Comparison of ENCODE assay signal across 9 mouse cellular contexts in genomic region chr11:115435596-115436337, GRCm38 (mm10). TPM values are rescaled to one million over a fixed set of nuclear protein-coding genes. Genes with fewer than 3 reads are reported as not detected.
A peak's percentile ranks its signal among the peaks of the same experiment; 100 is the strongest.
DNase-seq lines count a peak whose midpoint lies in the region; ATAC-seq lines count a peak whose summit lies in the region.
"Had no signal": no experiment of that assay in that cellular context is flagged by ENCODE, and none has a peak within 500 bp of the region (broad histone marks: within the 10 kb centered on the region; RNA-seq: fewer than 3 reads in every experiment).

No protein-coding gene starts in this region.

- peaks cover 6% of the 10 kb centered on the region; the same call in 1 of the 2 replicates for H3K9me3 ChIP-seq in kidney, embryonic 14.5 days (ENCODE audit: control insufficient read depth, low read length)
- H3K9me3 ChIP-seq in embryonic facial prominence, embryonic 12.5 days, result 0 out of 2 replicates have a peak, but pooled peaks cover 4% of the 10 kb centered on the region
- no peaks in the 10 kb centered on the region for H3K9me3 ChIP-seq in hindbrain, embryonic 14.5 days (ENCODE audit: control insufficient read depth, low read length)
- H3K9me3 ChIP-seq in midbrain, embryonic 13.5 days, result no peaks in the 10 kb centered on the region

- H3K27me3 ChIP-seq in kidney, embryonic 14.5 days (ENCODE audit: control insufficient read depth, insufficient read depth, low read length), result no peaks in the 10 kb centered on the region
- no peaks in the 10 kb centered on the region for H3K27me3 ChIP-seq in embryonic facial prominence, embryonic 12.5 days
- H3K27me3 ChIP-seq in hindbrain, embryonic 14.5 days (ENCODE audit: control insufficient read depth, insufficient read depth, low read length), result no peaks in the 10 kb centered on the region
- no peaks in the 10 kb centered on the region for H3K27me3 ChIP-seq in midbrain, embryonic 13.5 days

- 0 out of 2 replicates have a peak, but pooled peaks cover 6% of the 10 kb centered on the region for H3K4me1 ChIP-seq in kidney, embryonic 14.5 days (ENCODE audit: control insufficient read depth, insufficient read depth, low read length)
- H3K4me1 ChIP-seq in embryonic facial prominence, embryonic 12.5 days, result peaks cover 12% of the 10 kb centered on the region
- H3K4me1 ChIP-seq in hindbrain, embryonic 14.5 days (replicated peaks; ENCODE audit: control insufficient read depth, insufficient read depth, low read length), result peaks cover 13% of the 10 kb centered on the region
- peaks cover 16% of the 10 kb centered on the region for H3K4me1 ChIP-seq in midbrain, embryonic 13.5 days (replicated peaks)

- intact Hi-C loops in gastrocnemius, postnatal 36 days (cut with DNase I), result no loop called here

- H3K36me3 ChIP-seq in kidney, embryonic 14.5 days (ENCODE audit: control insufficient read depth, insufficient read depth, low read length), result peaks cover 16% of the 10 kb centered on the region
- H3K36me3 ChIP-seq in embryonic facial prominence, embryonic 12.5 days, result peaks cover 21% of the 10 kb centered on the region
- H3K36me3 ChIP-seq in hindbrain, embryonic 14.5 days (replicated peaks; ENCODE audit: control insufficient read depth, insufficient read depth), result peaks cover 26% of the 10 kb centered on the region
- H3K36me3 ChIP-seq in midbrain, embryonic 13.5 days, result peaks cover 26% of the 10 kb centered on the region

- ATAC-seq in kidney, embryonic 14.5 days (ENCODE audit: low FRiP score, low TSS enrichment), result 0 out of 2 replicates have a peak, but pooled peaks have one; percentile 58
- ATAC-seq in embryonic facial prominence, embryonic 12.5 days (ENCODE audit: insufficient number of reproducible peaks, insufficient read depth, low FRiP score, low TSS enrichment), result no peak
- ATAC-seq in hindbrain, embryonic 14.5 days (ENCODE audit: low FRiP score), result no peak
- ATAC-seq in midbrain, embryonic 13.5 days, result peak; percentile 71; the same call in 1 of the 2 replicates
- ATAC-seq in CD4-positive, CD25-positive, alpha-beta regulatory T cell, adult 4 months, result no peak

- 3% methylated on average over 31 of the region's 31 CpGs for WGBS in kidney, embryonic 14.5 days
- 3% methylated on average over 31 of the region's 31 CpGs for WGBS in embryonic facial prominence, embryonic 12.5 days
- 3% methylated on average over 31 of the region's 31 CpGs for WGBS in hindbrain, embryonic 14.5 days
- 3% methylated on average over 31 of the region's 31 CpGs for WGBS in midbrain, embryonic 13.5 days

- no peak overlapping the region for H3K27ac ChIP-seq in kidney, embryonic 14.5 days (ENCODE audit: low read depth, low read length)
- H3K27ac ChIP-seq in embryonic facial prominence, embryonic 12.5 days, result peak overlapping the region; percentile 4; the same call in 1 of the 2 replicates
- H3K27ac ChIP-seq in hindbrain, embryonic 14.5 days, result no peak overlapping the region
- H3K27ac ChIP-seq in midbrain, embryonic 13.5 days, result no peak overlapping the region

- H3K4me3 ChIP-seq in kidney, embryonic 14.5 days (ENCODE audit: low read length), result peak overlapping the region; percentile 19; the same call in 1 of the 2 replicates
- H3K4me3 ChIP-seq in embryonic facial prominence, embryonic 12.5 days, result peak overlapping the region; percentile 24
- H3K4me3 ChIP-seq in hindbrain, embryonic 14.5 days (replicated peaks; ENCODE audit: low read length), result peak overlapping the region; percentile 16
- peak overlapping the region; percentile 31 for H3K4me3 ChIP-seq in midbrain, embryonic 13.5 days (replicated peaks)

- no peak for DNase-seq in kidney, adult 8-10 months
- peak; percentile 32 for DNase-seq in Muller cell, postnatal 12 days (ENCODE audit: inconsistent ontology term)
- DNase-seq in hindbrain, embryonic 14.5 days (ENCODE audit: low spot score), result peak; percentile 51
- DNase-seq in gastrocnemius, postnatal 36 days, result no peak

- peak overlapping the region; percentile 41 for H3K4me2 ChIP-seq in kidney, embryonic 14.5 days (replicated peaks; ENCODE audit: low read depth, low read length)
- peak overlapping the region; percentile 56 for H3K4me2 ChIP-seq in embryonic facial prominence, embryonic 12.5 days (replicated peaks)
- H3K4me2 ChIP-seq in hindbrain, embryonic 14.5 days (replicated peaks), result peak overlapping the region; percentile 56
- H3K4me2 ChIP-seq in midbrain, embryonic 13.5 days (replicated peaks), result peak overlapping the region; percentile 61

- H3K9ac ChIP-seq in kidney, embryonic 14.5 days (ENCODE audit: low read depth, low read length), result 0 out of 2 replicates have a peak overlapping the region, but pooled peaks have one; percentile 44
- peak overlapping the region; percentile 35; the same call in 1 of the 2 replicates for H3K9ac ChIP-seq in embryonic facial prominence, embryonic 12.5 days
- H3K9ac ChIP-seq in hindbrain, embryonic 14.5 days, result peak overlapping the region; percentile 41; the same call in 1 of the 2 replicates
- H3K9ac ChIP-seq in midbrain, embryonic 13.5 days (replicated peaks), result peak overlapping the region; percentile 58

RNA-seq across cellular contexts. Expression of gene Trim80, which starts 4.6 kb away (rescaled TPM):
- polyA plus RNA-seq in kidney, embryonic 14.5 days (2014; fragmentation: Nextera tagmentation; extraction: Ambion mirVana), result 0.14 and 0.33 TPM in 2 replicates
- polyA plus RNA-seq in embryonic facial prominence, embryonic 12.5 days (2016; fragmentation: Nextera tagmentation; extraction: Ambion mirVana), result not detected in 2 replicates
- not detected in 2 replicates for polyA plus RNA-seq in hindbrain, embryonic 14.5 days (2014; fragmentation: Nextera tagmentation; extraction: Ambion mirVana)
- polyA plus RNA-seq in midbrain, embryonic 13.5 days (2015; fragmentation: Nextera tagmentation; extraction: Ambion mirVana), result not detected in 2 replicates
- polyA plus RNA-seq in CD4-positive, CD25-positive, alpha-beta regulatory T cell, adult 4 months (2017; shearing (Covaris generic)), result not detected
- total RNA-seq in gastrocnemius, postnatal 36 days (2021), result not detected
- total RNA-seq: G1E had no signal
- polyA plus RNA-seq: G1E had no signal

RNA-seq across cellular contexts. Expression of gene Kctd2, which starts 15.8 kb away (rescaled TPM):
- 22.7 and 23.9 TPM in 2 replicates for polyA plus RNA-seq in kidney, embryonic 14.5 days (2014; fragmentation: Nextera tagmentation; extraction: Ambion mirVana)
- 24.5 and 26.1 TPM in 2 replicates for polyA plus RNA-seq in embryonic facial prominence, embryonic 12.5 days (2016; fragmentation: Nextera tagmentation; extraction: Ambion mirVana)
- 31.3 and 32.3 TPM in 2 replicates for polyA plus RNA-seq in hindbrain, embryonic 14.5 days (2014; fragmentation: Nextera tagmentation; extraction: Ambion mirVana)
- polyA plus RNA-seq in midbrain, embryonic 13.5 days (2015; fragmentation: Nextera tagmentation; extraction: Ambion mirVana), result 14.6 and 25.3 TPM in 2 replicates
- polyA plus RNA-seq in CD4-positive, CD25-positive, alpha-beta regulatory T cell, adult 4 months (2017; shearing (Covaris generic)), result 1 to 10 TPM; 8.3 to 9.1 TPM
- 10 to 100 TPM; 12.7 to 12.9 TPM for total RNA-seq in gastrocnemius, postnatal 36 days (2021)

RNA-seq across cellular contexts. Expression of gene Atp5h, which starts 16.0 kb away (rescaled TPM):
- 962 and 1,151 TPM in 2 replicates for polyA plus RNA-seq in kidney, embryonic 14.5 days (2014; fragmentation: Nextera tagmentation; extraction: Ambion mirVana)
- polyA plus RNA-seq in embryonic facial prominence, embryonic 12.5 days (2016; fragmentation: Nextera tagmentation; extraction: Ambion mirVana), result 867 and 893 TPM in 2 replicates
- polyA plus RNA-seq in hindbrain, embryonic 14.5 days (2014; fragmentation: Nextera tagmentation; extraction: Ambion mirVana), result 897 and 1,000 TPM in 2 replicates
- polyA plus RNA-seq in midbrain, embryonic 13.5 days (2015; fragmentation: Nextera tagmentation; extraction: Ambion mirVana), result 948 and 970 TPM in 2 replicates
- 100 to 1,000 TPM; 602 to 622 TPM for polyA plus RNA-seq in CD4-positive, CD25-positive, alpha-beta regulatory T cell, adult 4 months (2017; shearing (Covaris generic))
- 100 to 1,000 TPM; 770 to 834 TPM for total RNA-seq in gastrocnemius, postnatal 36 days (2021)

RNA-seq across cellular contexts. Expression of gene Slc16a5, which starts 26.5 kb away (rescaled TPM):
- 9.0 and 10.7 TPM in 2 replicates for polyA plus RNA-seq in kidney, embryonic 14.5 days (2014; fragmentation: Nextera tagmentation; extraction: Ambion mirVana)
- 0.22 and 0.28 TPM in 2 replicates for polyA plus RNA-seq in embryonic facial prominence, embryonic 12.5 days (2016; fragmentation: Nextera tagmentation; extraction: Ambion mirVana)
- 0.18 TPM in 1 of 2 replicates, not detected in the other for polyA plus RNA-seq in hindbrain, embryonic 14.5 days (2014; fragmentation: Nextera tagmentation; extraction: Ambion mirVana)
- polyA plus RNA-seq in midbrain, embryonic 13.5 days (2015; fragmentation: Nextera tagmentation; extraction: Ambion mirVana), result 0.09 and 0.13 TPM in 2 replicates
- 1 to 10 TPM; 3.5 to 6.5 TPM for polyA plus RNA-seq in CD4-positive, CD25-positive, alpha-beta regulatory T cell, adult 4 months (2017; shearing (Covaris generic))
- under 1 TPM in 1 of 2 experiments, not detected in 1; 0.61 TPM for total RNA-seq in gastrocnemius, postnatal 36 days (2021)
- polyA plus RNA-seq: G1E had no signal

RNA-seq across cellular contexts. Expression of gene Mrpl58, which starts 32.2 kb away (rescaled TPM):
- 235 and 261 TPM in 2 replicates for polyA plus RNA-seq in kidney, embryonic 14.5 days (2014; fragmentation: Nextera tagmentation; extraction: Ambion mirVana)
- polyA plus RNA-seq in embryonic facial prominence, embryonic 12.5 days (2016; fragmentation: Nextera tagmentation; extraction: Ambion mirVana), result 170 and 181 TPM in 2 replicates
- polyA plus RNA-seq in hindbrain, embryonic 14.5 days (2014; fragmentation: Nextera tagmentation; extraction: Ambion mirVana), result 196 and 222 TPM in 2 replicates
- 226 and 244 TPM in 2 replicates for polyA plus RNA-seq in midbrain, embryonic 13.5 days (2015; fragmentation: Nextera tagmentation; extraction: Ambion mirVana)
- polyA plus RNA-seq in CD4-positive, CD25-positive, alpha-beta regulatory T cell, adult 4 months (2017; shearing (Covaris generic)), result 100 to 1,000 TPM; 177 to 185 TPM
- 10 to 100 TPM; 86.7 to 98.5 TPM for total RNA-seq in gastrocnemius, postnatal 36 days (2021)

Comparison
In these comparisons a context has a peak if more than half of its experiments do, and no peak if none do; other contexts are left out.
1. ATAC-seq: peak in kidney, embryonic 14.5 days (single experiment) and midbrain, embryonic 13.5 days (single experiment); none in embryonic facial prominence, embryonic 12.5 days (single experiment), hindbrain, embryonic 14.5 days (single experiment) and CD4-positive, CD25-positive, alpha-beta regulatory T cell, adult 4 months (single experiment).
2. DNase-seq: peak in Muller cell, postnatal 12 days (single experiment) and hindbrain, embryonic 14.5 days (single experiment); none in kidney, adult 8-10 months (0 of 2) and gastrocnemius, postnatal 36 days (0 of 2).
3. Peak in every context shown above with its lines, with median percentiles within 50 percentile points of each other: H3K4me2 ChIP-seq, H3K4me3 ChIP-seq and H3K9ac ChIP-seq.